Mouse (Mus musculus) CH12.LX (cell line): ENCODE data around the gene Pebp1.

Source experiments
- CHD2 ChIP-seq: IDR thresholded peaks from 2 replicates; pipeline ENCODE4 v1.6.1; 2011; ENCODE audit warnings: low read length, improper control_type of control experiment
- CTCF ChIP-seq, 2 experiments: IDR thresholded peaks in 1 of 2; conservative IDR thresholded peaks in 1 of 2; 2 replicates each; pipeline ENCODE4 v1.5.1; 2011 to 2012; ENCODE audit warnings: low read depth in 2 of 2, low read length in 2 of 2, improper control_type of control experiment in 1 of 2, inconsistent platforms in 1 of 2, mild to moderate bottlenecking in 1 of 2, moderate library complexity in 1 of 2
- ELF1 ChIP-seq: IDR thresholded peaks from 2 replicates; pipeline ENCODE4 v1.6.1; 2014; ENCODE audit warnings: low read depth, mild to moderate bottlenecking, inconsistent platforms, low read length, improper control_type of control experiment
- EP300 ChIP-seq: IDR thresholded peaks from 2 replicates; pipeline ENCODE4 v1.6.1; 2011; ENCODE audit warnings: low read length, improper control_type of control experiment
- GABPA ChIP-seq: IDR thresholded peaks from 2 replicates; pipeline ENCODE4 v1.6.1; 2012; ENCODE audit warnings: low read depth, low read length, improper control_type of control experiment, inconsistent platforms; ENCODE audit not compliant: insufficient replicate concordance
- KAT2A ChIP-seq: IDR thresholded peaks from 2 replicates; pipeline ENCODE4 v1.6.1; 2012; ENCODE audit warnings: low read length, improper control_type of control experiment, inconsistent platforms; ENCODE audit not compliant: insufficient replicate concordance
- MAFK ChIP-seq: IDR thresholded peaks from 2 replicates; pipeline ENCODE4 v1.6.1; 2011; ENCODE audit warnings: low read length, improper control_type of control experiment; ENCODE audit not compliant: insufficient replicate concordance
- MYC ChIP-seq: IDR thresholded peaks from 2 replicates; pipeline ENCODE4 v1.6.1; 2011; ENCODE audit warnings: low read depth, mild to moderate bottlenecking, improper control_type of control experiment, low read length
- NRF1 ChIP-seq: IDR thresholded peaks from 2 replicates; pipeline ENCODE4 v1.6.1; 2014; ENCODE audit warnings: low read depth, mild to moderate bottlenecking, inconsistent platforms, low read length, improper control_type of control experiment, moderate library complexity
- POLR2A ChIP-seq: IDR thresholded peaks from 2 replicates; pipeline ENCODE4 v1.6.1; 2011; ENCODE audit warnings: low read depth, mild to moderate bottlenecking, improper control_type of control experiment, low read length
- SMC3 ChIP-seq: IDR thresholded peaks from 2 replicates; pipeline ENCODE4 v1.6.1; 2011; ENCODE audit warnings: low read depth, low read length, improper control_type of control experiment
- USF1 ChIP-seq: IDR thresholded peaks from 2 replicates; pipeline ENCODE4 v1.6.1; 2014; ENCODE audit warnings: low read depth, mild to moderate bottlenecking, inconsistent platforms, low read length, improper control_type of control experiment
- ZKSCAN1 ChIP-seq: IDR thresholded peaks from 2 replicates; pipeline ENCODE4 v1.6.1; 2012; ENCODE audit warnings: low read depth, inconsistent platforms, low read length, improper control_type of control experiment, borderline replicate concordance
- ZNF384 ChIP-seq: IDR thresholded peaks from 2 replicates; pipeline ENCODE4 v1.6.1; 2012; ENCODE audit warnings: low read depth, low read length, improper control_type of control experiment, inconsistent platforms

DNA sequence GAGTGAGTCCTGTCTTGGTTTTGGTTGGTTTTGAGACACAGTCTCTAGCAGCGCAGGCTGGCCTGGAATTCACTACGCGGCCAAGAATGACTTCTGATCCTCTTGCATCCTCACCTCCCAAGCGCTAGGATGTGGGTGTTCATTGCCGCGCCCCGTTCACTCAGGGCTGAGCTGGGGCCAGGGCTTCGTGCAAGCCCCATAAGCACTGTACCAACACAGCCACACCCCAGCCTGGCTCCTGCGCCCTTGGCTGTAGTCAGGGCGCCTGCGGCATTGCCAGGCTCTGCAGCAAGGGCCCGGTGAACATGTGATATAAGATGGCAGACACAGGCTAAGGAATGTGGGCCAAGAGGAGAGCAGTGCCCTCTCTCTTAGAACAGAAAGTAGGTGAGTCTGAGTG is 18.0 kb downstream of the Pebp1 start:
- TF ChIP-seq SMC3: no peak
- no peak for TF ChIP-seq CTCF (conservative IDR thresholded peaks at IDR 0.05 in 1 of 2, IDR thresholded peaks at IDR 0.05 in 1 of 2; ENCODE audit: low read depth in 2 of 2, low read length in 2 of 2)
- no peak for TF ChIP-seq USF1
- no peak for TF ChIP-seq EP300
- TF ChIP-seq MYC: no peak
- TF ChIP-seq ELF1: no peak
- no peak for TF ChIP-seq NRF1
- TF ChIP-seq GABPA: no peak
- no peak for TF ChIP-seq CHD2
- TF ChIP-seq ZNF384: no peak
- no peak for TF ChIP-seq ZKSCAN1
- TF ChIP-seq MAFK: no peak
- no peak for TF ChIP-seq POLR2A
- no peak for TF ChIP-seq KAT2A
